Comparison of ENCODE assay signal across 9 mouse cellular contexts in the genomic region with DNA sequence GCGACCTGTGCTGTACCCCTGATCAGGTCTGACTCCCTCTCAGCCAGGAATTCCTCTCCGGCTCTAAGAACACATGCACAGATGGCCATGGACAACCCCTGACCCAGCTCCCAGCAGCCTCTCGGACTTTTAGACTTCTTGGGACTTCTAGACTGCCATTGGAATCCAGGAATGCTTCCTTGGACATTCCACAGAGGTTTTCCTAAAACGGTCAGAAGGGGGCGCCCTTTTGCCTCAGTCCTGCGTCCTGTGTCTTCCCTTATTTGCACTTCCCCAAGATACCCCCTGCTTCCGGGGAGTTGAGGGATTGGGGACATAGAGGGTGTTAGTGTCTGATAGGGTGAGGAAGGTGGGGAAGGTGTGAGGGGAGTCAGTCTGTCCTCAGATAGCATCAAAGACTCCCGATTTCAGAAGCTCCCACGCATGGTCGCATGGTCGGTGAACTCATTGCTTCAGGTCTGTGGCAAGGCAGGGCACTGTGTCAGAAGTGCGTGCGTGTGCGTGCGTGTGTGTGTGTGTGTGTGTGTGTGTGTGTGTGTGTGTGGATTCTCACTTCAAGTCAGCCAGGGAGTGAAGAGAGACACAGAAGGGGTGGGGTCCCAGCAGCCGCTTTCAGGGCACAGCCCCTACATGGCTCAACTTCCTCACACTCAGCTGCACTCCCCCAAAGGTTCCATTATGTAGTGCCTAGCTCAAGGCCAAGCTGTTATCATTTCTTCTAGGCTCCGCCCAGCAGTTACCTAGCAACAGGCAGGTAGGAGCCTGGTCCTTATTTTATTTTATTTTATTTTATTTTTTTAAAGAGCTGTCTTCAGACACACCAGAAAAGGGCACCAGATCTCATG. TPM values are rescaled to one million over a fixed set of nuclear protein-coding genes. Genes with fewer than 3 reads are reported as not detected.
A peak's percentile ranks its signal among the peaks of the same experiment; 100 is the strongest.
DNase-seq lines count a peak whose midpoint lies in the region; ATAC-seq and TF ChIP-seq lines count a peak whose summit lies in the region.
"Had no signal": no experiment of that assay in that cellular context is flagged by ENCODE, and none has a peak within 500 bp of the region (broad histone marks: within the 10 kb centered on the region; RNA-seq: fewer than 3 reads in every experiment).

No protein-coding gene starts in this region.

- DNase-seq in midbrain, embryonic 10.5 days (ENCODE audit: low spot score), result peak; percentile 17
- no peak for DNase-seq in midbrain, embryonic 14.5 days
- DNase-seq in ZHBTc4 (ENCODE audit: low read depth, low spot score), result peak; percentile 27
- DNase-seq in lung, postnatal 36 days, result peak; percentile 73
- DNase-seq in layer of hippocampus, adult 9-10 months (ENCODE audit: low spot score), result no peak
- DNase-seq: liver, embryonic 13.5 days had no signal

- H3K4me2 ChIP-seq in midbrain, embryonic 14.5 days (ENCODE audit: low read length), result no peak overlapping the region
- H3K4me2 ChIP-seq in intestine, postnatal 0 days (replicated peaks; ENCODE audit: low read depth), result no peak overlapping the region
- H3K4me2 ChIP-seq: embryonic facial prominence, embryonic 12.5 days; liver, embryonic 13.5 days had no signal

- no peaks in the 10 kb centered on the region for H3K27me3 ChIP-seq in midbrain, embryonic 10.5 days (ENCODE audit: low read depth, poor library complexity, severe bottlenecking)
- no peaks in the 10 kb centered on the region for H3K27me3 ChIP-seq in midbrain, embryonic 14.5 days (ENCODE audit: control insufficient read depth, insufficient read depth, low read length)
- H3K27me3 ChIP-seq in intestine, postnatal 0 days (replicated peaks; ENCODE audit: control insufficient read depth, insufficient read depth, low read length), result no peaks in the 10 kb centered on the region
- H3K27me3 ChIP-seq: embryonic facial prominence, embryonic 12.5 days; liver, embryonic 13.5 days had no signal

- no peak for ATAC-seq in midbrain, embryonic 14.5 days (ENCODE audit: low FRiP score, low TSS enrichment)
- ATAC-seq in erythroid progenitor cell, adult 5-6 weeks (replicated peaks; ENCODE audit: low FRiP score, poor library complexity, severe bottlenecking), result 0 out of 2 replicates have a peak, but pooled peaks have one; percentile 25
- 0 out of 2 replicates have a peak, but pooled peaks have one; percentile 19 for ATAC-seq in intestine, postnatal 0 days

- peak; percentile 55 for TF ChIP-seq CTCF in intestine, postnatal 0 days (IDR thresholded peaks at IDR 0.05; ENCODE audit: low read depth)

- H3K4me3 ChIP-seq in midbrain, embryonic 10.5 days, result no peak overlapping the region
- no peak overlapping the region for H3K4me3 ChIP-seq in midbrain, embryonic 14.5 days (replicated peaks; ENCODE audit: low read depth, low read length)
- no peak overlapping the region for H3K4me3 ChIP-seq in intestine, postnatal 0 days (ENCODE audit: low read depth, low read length)
- H3K4me3 ChIP-seq: embryonic facial prominence, embryonic 12.5 days; liver, embryonic 13.5 days had no signal

- 81% methylated on average over 17 of the region's 17 CpGs for WGBS in midbrain, embryonic 10.5 days
- 78% methylated on average over 17 of the region's 17 CpGs for WGBS in midbrain, embryonic 14.5 days
- WGBS in intestine, postnatal 0 days, result 65% methylated on average over 17 of the region's 17 CpGs

- no peaks in the 10 kb centered on the region for H3K9me3 ChIP-seq in midbrain, embryonic 10.5 days (replicated peaks)
- H3K9me3 ChIP-seq in midbrain, embryonic 14.5 days (ENCODE audit: control insufficient read depth, low read length), result no peaks in the 10 kb centered on the region
- no peaks in the 10 kb centered on the region for H3K9me3 ChIP-seq in intestine, postnatal 0 days (ENCODE audit: control insufficient read depth)
- H3K9me3 ChIP-seq: embryonic facial prominence, embryonic 12.5 days; liver, embryonic 13.5 days had no signal

- no peak overlapping the region for H3K27ac ChIP-seq in midbrain, embryonic 10.5 days (replicated peaks)
- no peak overlapping the region for H3K27ac ChIP-seq in midbrain, embryonic 14.5 days (replicated peaks; ENCODE audit: low read depth, low read length)
- no peak overlapping the region for H3K27ac ChIP-seq in intestine, postnatal 0 days (ENCODE audit: low read depth, low read length)
- H3K27ac ChIP-seq: embryonic facial prominence, embryonic 12.5 days; liver, embryonic 13.5 days had no signal

- no peaks in the 10 kb centered on the region for H3K36me3 ChIP-seq in midbrain, embryonic 10.5 days
- H3K36me3 ChIP-seq in midbrain, embryonic 14.5 days (ENCODE audit: control insufficient read depth, insufficient read depth, low read length), result no peaks in the 10 kb centered on the region
- no peaks in the 10 kb centered on the region for H3K36me3 ChIP-seq in intestine, postnatal 0 days (ENCODE audit: control insufficient read depth, insufficient read depth)
- H3K36me3 ChIP-seq: embryonic facial prominence, embryonic 12.5 days; liver, embryonic 13.5 days had no signal

- H3K4me1 ChIP-seq in midbrain, embryonic 10.5 days, result no peaks in the 10 kb centered on the region
- H3K4me1 ChIP-seq in midbrain, embryonic 14.5 days (ENCODE audit: control insufficient read depth, insufficient read depth, low read length), result no peaks in the 10 kb centered on the region
- H3K4me1 ChIP-seq in intestine, postnatal 0 days (replicated peaks; ENCODE audit: control insufficient read depth, insufficient read depth, low read length), result no peaks in the 10 kb centered on the region
- H3K4me1 ChIP-seq: embryonic facial prominence, embryonic 12.5 days had no signal

- no peak overlapping the region for H3K9ac ChIP-seq in midbrain, embryonic 14.5 days (replicated peaks; ENCODE audit: low read length)
- H3K9ac ChIP-seq in intestine, postnatal 0 days (ENCODE audit: low read depth, low read length), result no peak overlapping the region
- H3K9ac ChIP-seq: embryonic facial prominence, embryonic 12.5 days; liver, embryonic 13.5 days had no signal

RNA-seq across cellular contexts. Expression of a gene that starts 40.4 kb away (rescaled TPM):
- polyA plus RNA-seq in midbrain, embryonic 10.5 days (2016; fragmentation: Nextera tagmentation; extraction: Ambion mirVana), result 23.7 and 25.0 TPM in 2 replicates
- polyA plus RNA-seq in midbrain, embryonic 14.5 days (2014; fragmentation: Nextera tagmentation; extraction: Ambion mirVana), result 23.4 and 25.0 TPM in 2 replicates
- total RNA-seq in erythroid progenitor cell, adult 5-6 weeks (2015; ENCODE audit: low replicate concordance), result 8.6 and 28.1 TPM in 2 replicates
- 25.9 and 41.9 TPM in 2 replicates for total RNA-seq in erythroid progenitor cell, adult 5-6 weeks (2017; ENCODE audit: low replicate concordance)
- 4.2 and 5.0 TPM in 2 replicates for polyA plus RNA-seq in intestine, postnatal 0 days (2015; fragmentation: Nextera tagmentation; extraction: Ambion mirVana)

Comparison
In these comparisons a context has a peak if more than half of its experiments do, and no peak if none do; other contexts are left out.
1. DNase-seq: peak in midbrain, embryonic 10.5 days (single experiment), ZHBTc4 (single experiment) and lung, postnatal 36 days (single experiment); none in midbrain, embryonic 14.5 days (single experiment) and layer of hippocampus, adult 9-10 months (single experiment).